Mouse (Mus musculus): ENCODE measurements at regions not wholly inside any gene's neighbourhood (a gene's known extent, or its start where the extent isn't known, plus 50 kb on each side); places are given as distances from the start of the nearest gene placed in this dataset.
A peak's percentile ranks its signal among the peaks of the same experiment; 100 is the strongest.

- Histone ChIP-seq H3K4me1 (no peaks in the 10 kb centered on the region), H3K4me2 (no peak overlapping the region), H3K27me3 (replicated peaks) (no peaks in the 10 kb centered on the region), H3K9me3 (replicated peaks) (no peaks in the 10 kb centered on the region), H3K4me3 (no peak overlapping the region), H3K27ac (no peak overlapping the region), H3K36me3 (no peaks in the 10 kb centered on the region), H3K9ac (no peak overlapping the region)
- WGBS (ENCODE audit: insufficient replicate concordance) = 40% methylated on average over 1 of the region's 1 CpGs
- no peak for ATAC-seq
These were observed 201.2 kb upstream of the Ncam1 start for GRCm38 (mm10) chr9:49999970-50000369.

GRCm38 (mm10) chr9:49998101-49998500 lies 199.4 kb upstream of the Ncam1 start:
- no peaks in the 10 kb centered on the region for H3K27me3 ChIP-seq (replicated peaks)
- no peak overlapping the region for H3K27ac ChIP-seq
- H3K36me3 ChIP-seq = no peaks in the 10 kb centered on the region
- no peak overlapping the region for H3K9ac ChIP-seq
- H3K9me3 ChIP-seq (replicated peaks) = no peaks in the 10 kb centered on the region
- H3K4me2 ChIP-seq = no peak overlapping the region
- H3K4me1 ChIP-seq = no peaks in the 10 kb centered on the region
- WGBS (ENCODE audit: insufficient replicate concordance) = 70% methylated on average over 3 of the region's 3 CpGs
- ATAC-seq = no peak
- H3K4me3 ChIP-seq = no peak overlapping the region

- H3K4me1 ChIP-seq = no peaks in the 10 kb centered on the region
- H3K36me3 ChIP-seq = no peaks in the 10 kb centered on the region
- no peak overlapping the region for H3K27ac ChIP-seq
- no peak overlapping the region for H3K4me2 ChIP-seq
- WGBS (ENCODE audit: insufficient replicate concordance) = 48% methylated on average over 14 of the region's 14 CpGs
- peak; percentile 51; the same call in 1 of the 2 replicates for ATAC-seq
- H3K27me3 ChIP-seq (replicated peaks) = no peaks in the 10 kb centered on the region
- no peak overlapping the region for H3K4me3 ChIP-seq
- H3K9me3 ChIP-seq (replicated peaks) = no peaks in the 10 kb centered on the region
- H3K9ac ChIP-seq = no peak overlapping the region
These were observed 190.9 kb upstream of the Ncam1 start for GRCm38 (mm10) chr9:49989464-49990271.

- Histone ChIP-seq H3K4me1 (no peaks in the 10 kb centered on the region), H3K27ac (no peak overlapping the region), H3K27me3 (replicated peaks) (no peaks in the 10 kb centered on the region), H3K4me2 (no peak overlapping the region), H3K9me3 (replicated peaks) (no peaks in the 10 kb centered on the region), H3K36me3 (no peaks in the 10 kb centered on the region), H3K4me3 (no peak overlapping the region), H3K9ac (no peak overlapping the region)
- no peak for ATAC-seq
- 5% methylated on average over 5 of the region's 5 CpGs for WGBS (ENCODE audit: insufficient replicate concordance)
These were observed 189.3 kb upstream of the Ncam1 start for GRCm38 (mm10) chr9:49988064-49988463.

GRCm38 (mm10) chr9:49987481-49987880 lies 188.8 kb upstream of the Ncam1 start:
- Histone ChIP-seq H3K27me3 (replicated peaks) (no peaks in the 10 kb centered on the region), H3K36me3 (no peaks in the 10 kb centered on the region), H3K4me1 (no peaks in the 10 kb centered on the region), H3K9ac (no peak overlapping the region), H3K4me3 (no peak overlapping the region), H3K27ac (no peak overlapping the region), H3K9me3 (replicated peaks) (no peaks in the 10 kb centered on the region), H3K4me2 (no peak overlapping the region)
- no peak for ATAC-seq

- no peak for ATAC-seq
- 38% methylated on average over 7 of the region's 7 CpGs for WGBS (ENCODE audit: insufficient replicate concordance)
- no peak overlapping the region for H3K4me2 ChIP-seq
- no peaks in the 10 kb centered on the region for H3K9me3 ChIP-seq (replicated peaks)
- no peaks in the 10 kb centered on the region for H3K4me1 ChIP-seq
- H3K27ac ChIP-seq = no peak overlapping the region
- no peaks in the 10 kb centered on the region for H3K36me3 ChIP-seq
- no peak overlapping the region for H3K9ac ChIP-seq
- no peak overlapping the region for H3K4me3 ChIP-seq
- H3K27me3 ChIP-seq (replicated peaks) = no peaks in the 10 kb centered on the region
These were observed 181.9 kb upstream of the Ncam1 start for GRCm38 (mm10) chr9:49980344-49981207.

GRCm38 (mm10) chr9:49975938-49976671 lies 177.4 kb upstream of the Ncam1 start:
- Histone ChIP-seq H3K4me1 (no peaks in the 10 kb centered on the region), H3K4me2 (no peak overlapping the region), H3K4me3 (no peak overlapping the region), H3K9me3 (replicated peaks) (no peaks in the 10 kb centered on the region), H3K27ac (no peak overlapping the region), H3K9ac (no peak overlapping the region), H3K36me3 (no peaks in the 10 kb centered on the region), H3K27me3 (replicated peaks) (no peaks in the 10 kb centered on the region)
- WGBS (ENCODE audit: insufficient replicate concordance) = 48% methylated on average over 11 of the region's 11 CpGs
- ATAC-seq = no peak

- H3K4me1 ChIP-seq = no peaks in the 10 kb centered on the region
- H3K4me3 ChIP-seq = no peak overlapping the region
- ATAC-seq = no peak
- WGBS (ENCODE audit: insufficient replicate concordance) = 68% methylated on average over 5 of the region's 5 CpGs
- H3K27ac ChIP-seq = no peak overlapping the region
- no peak overlapping the region for H3K4me2 ChIP-seq
- H3K9ac ChIP-seq = no peak overlapping the region
- H3K27me3 ChIP-seq (replicated peaks) = no peaks in the 10 kb centered on the region
- no peaks in the 10 kb centered on the region for H3K9me3 ChIP-seq (replicated peaks)
- H3K36me3 ChIP-seq = no peaks in the 10 kb centered on the region
These were observed 175.3 kb upstream of the Ncam1 start for GRCm38 (mm10) chr9:49973974-49974495.

GRCm38 (mm10) chr9:49969429-49969828 lies 170.7 kb upstream of the Ncam1 start:
- no peaks in the 10 kb centered on the region for H3K27me3 ChIP-seq (replicated peaks)
- H3K27ac ChIP-seq = no peak overlapping the region
- 66% methylated on average over 6 of the region's 6 CpGs for WGBS (ENCODE audit: insufficient replicate concordance)
- H3K4me2 ChIP-seq = no peak overlapping the region
- no peak overlapping the region for H3K9ac ChIP-seq
- no peaks in the 10 kb centered on the region for H3K9me3 ChIP-seq (replicated peaks)
- no peaks in the 10 kb centered on the region for H3K36me3 ChIP-seq
- H3K4me3 ChIP-seq = no peak overlapping the region
- H3K4me1 ChIP-seq = no peaks in the 10 kb centered on the region
- no peak for ATAC-seq

GRCm38 (mm10) chr9:49964666-49965065 lies 165.9 kb upstream of the Ncam1 start:
- H3K36me3 ChIP-seq = no peaks in the 10 kb centered on the region
- H3K9me3 ChIP-seq (replicated peaks) = no peaks in the 10 kb centered on the region
- no peak overlapping the region for H3K9ac ChIP-seq
- WGBS (ENCODE audit: insufficient replicate concordance) = 55% methylated on average over 4 of the region's 4 CpGs
- H3K27me3 ChIP-seq (replicated peaks) = no peaks in the 10 kb centered on the region
- no peaks in the 10 kb centered on the region for H3K4me1 ChIP-seq
- H3K4me3 ChIP-seq = no peak overlapping the region
- H3K4me2 ChIP-seq = no peak overlapping the region
- no peak for ATAC-seq
- H3K27ac ChIP-seq = no peak overlapping the region

GRCm38 (mm10) chr9:49962561-49963071 lies 163.9 kb upstream of the Ncam1 start:
- no peak for ATAC-seq
- no peak overlapping the region for H3K9ac ChIP-seq
- H3K27ac ChIP-seq = no peak overlapping the region
- no peak overlapping the region for H3K4me3 ChIP-seq
- H3K27me3 ChIP-seq (replicated peaks) = no peaks in the 10 kb centered on the region
- H3K4me2 ChIP-seq = no peak overlapping the region
- no peaks in the 10 kb centered on the region for H3K36me3 ChIP-seq
- no peaks in the 10 kb centered on the region for H3K9me3 ChIP-seq (replicated peaks)
- H3K4me1 ChIP-seq = no peaks in the 10 kb centered on the region
- WGBS (ENCODE audit: insufficient replicate concordance) = 81% methylated on average over 8 of the region's 8 CpGs

All from liver, embryonic 12.5 days (tissue).